Mouse (Mus musculus) E14TG2a.4 (cell line): ENCODE data around the gene Cadm1.
A peak's percentile ranks its signal among the peaks of the same experiment; 100 is the strongest.

Experiments used
- H3K27me3 ChIP-seq: 2 replicates; pipeline ENCODE4 v1.6.1; 2014; ENCODE audit warnings: low read length, control low read depth; ENCODE audit not compliant: insufficient read depth
- H3K36me3 ChIP-seq: 2 replicates; pipeline ENCODE4 v1.6.1; 2014; ENCODE audit warnings: low read length, control low read depth; ENCODE audit not compliant: insufficient read depth
- H3K4me1 ChIP-seq: replicated peaks from 2 replicates; pipeline ENCODE4 v1.6.1; 2014; ENCODE audit warnings: low read depth, low read length, control low read depth
- H3K4me3 ChIP-seq: replicated peaks from 2 replicates; pipeline ENCODE4 v1.5.1; 2014; ENCODE audit warnings: mild to moderate bottlenecking, low read length
- H3K9me3 ChIP-seq: 2 replicates; pipeline ENCODE4 v1.6.1; 2014; ENCODE audit warnings: low read length, control low read depth
- CTCF ChIP-seq: conservative IDR thresholded peaks from 2 replicates; pipeline ENCODE4 v1.5.1; 2014; ENCODE audit warnings: low read length
- NANOG ChIP-seq: IDR thresholded peaks from 2 replicates; pipeline ENCODE4 v1.6.1; 2014; ENCODE audit warnings: borderline replicate concordance, low read length, mixed read lengths
- POU5F1 ChIP-seq: IDR thresholded peaks from 2 replicates; pipeline ENCODE4 v1.6.1; 2014; ENCODE audit warnings: low read length, borderline replicate concordance

Gene Cadm1

DNA sequence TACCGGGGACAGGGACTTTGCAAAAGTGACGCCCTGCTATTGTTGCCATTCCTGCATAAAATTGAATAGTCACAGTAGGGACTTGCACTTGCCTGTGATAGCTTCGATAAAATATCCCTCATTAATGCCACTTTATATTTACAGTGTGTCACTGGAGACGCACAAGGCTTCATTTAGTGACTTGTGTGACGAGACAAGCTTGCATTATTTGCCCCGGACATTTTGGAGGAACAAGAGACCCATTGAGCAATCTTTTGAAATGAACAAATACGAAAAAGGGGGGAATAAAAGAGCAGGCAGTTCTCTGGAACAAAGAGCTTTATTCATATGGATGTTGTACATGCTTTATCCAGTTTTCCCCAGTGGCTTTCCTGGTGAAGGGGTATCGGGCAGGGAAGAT, 3.5 kb downstream of the Cadm1 start:
- peaks cover 25% of the 10 kb centered on the region for H3K27me3 ChIP-seq
- H3K36me3 ChIP-seq = peaks cover 9% of the 10 kb centered on the region
- TF ChIP-seq POU5F1 = no peak
- no peak for TF ChIP-seq CTCF
- no peak for TF ChIP-seq NANOG

DNA sequence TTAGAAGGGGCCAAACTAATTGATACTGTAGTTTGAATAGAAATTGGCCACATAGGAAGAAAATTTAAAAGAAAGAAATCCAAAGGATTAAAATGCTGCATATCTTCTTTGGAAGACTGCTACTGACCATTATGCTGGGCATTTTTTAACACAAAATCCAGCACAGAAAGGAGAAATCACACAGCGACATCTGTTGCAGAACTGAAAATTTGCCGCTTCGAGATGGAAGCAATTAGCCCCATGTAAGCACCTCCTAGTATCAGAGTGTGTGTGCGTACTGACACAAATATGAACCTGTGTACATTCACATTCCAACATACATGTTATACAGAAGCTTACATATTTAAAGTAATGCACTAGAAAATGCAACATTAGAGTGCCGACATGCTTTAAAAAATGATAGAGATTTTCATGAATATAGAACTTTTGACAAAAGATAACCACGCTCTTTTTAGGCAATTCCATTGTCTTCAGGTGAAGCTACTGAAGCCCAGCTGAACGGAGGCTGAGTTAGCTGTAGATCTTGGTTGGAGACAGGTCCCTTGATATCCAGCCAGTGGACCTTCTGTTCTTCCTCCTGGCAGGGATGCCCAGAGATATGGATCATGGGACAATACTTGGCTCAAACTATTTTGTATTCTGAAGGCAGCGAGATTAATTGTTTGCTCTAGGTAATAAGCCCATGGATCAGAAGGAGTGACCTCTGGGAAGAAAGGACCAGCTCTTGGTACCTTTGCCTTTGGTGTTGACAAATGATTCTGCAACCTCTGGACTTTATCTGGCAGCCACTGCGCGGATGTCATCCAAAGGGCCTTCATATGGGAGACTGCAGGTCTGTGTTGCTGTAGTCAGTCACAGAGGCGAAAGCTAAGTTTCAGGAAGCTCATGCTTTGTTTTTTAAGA, 4.9 kb downstream of the Cadm1 start:
- Histone ChIP-seq H3K27me3 (peaks cover 25% of the 10 kb centered on the region), H3K9me3 (no peaks in the 10 kb centered on the region), H3K4me1 (peaks cover 55% of the 10 kb centered on the region), H3K36me3 (peaks cover 16% of the 10 kb centered on the region), H3K4me3 (no peak overlapping the region)
- TF ChIP-seq CTCF = no peak
- no peak for TF ChIP-seq NANOG
- TF ChIP-seq POU5F1 = no peak

More for the DNA sequence above, 3.5 kb downstream of the Cadm1 start:
- H3K4me1 ChIP-seq = peaks cover 50% of the 10 kb centered on the region
- peak overlapping the region; percentile 30; the same call in 1 of the 2 replicates for H3K4me3 ChIP-seq
- H3K9me3 ChIP-seq = no peaks in the 10 kb centered on the region

DNA sequence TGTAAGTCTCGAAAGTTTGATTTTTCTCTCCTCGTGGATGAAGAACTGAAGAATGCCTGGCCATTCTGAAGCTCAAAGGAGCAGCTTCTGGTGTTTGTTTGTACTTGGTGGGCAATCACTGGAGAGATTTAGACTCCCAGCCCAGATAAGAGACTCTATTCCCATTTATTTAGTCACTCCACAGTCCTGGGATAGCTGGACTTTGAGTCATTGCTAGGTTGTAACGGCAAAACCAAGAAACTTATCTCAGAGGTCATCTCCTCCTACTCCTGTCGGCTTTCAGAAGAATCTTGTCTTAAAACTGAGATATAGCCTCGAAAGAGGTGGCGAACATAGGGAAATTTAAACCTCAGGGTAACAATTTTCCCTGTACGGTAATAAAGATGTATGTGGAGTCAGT, 15.3 kb downstream of the Cadm1 start:
- Histone ChIP-seq H3K27me3 (no peaks in the 10 kb centered on the region), H3K4me3 (no peak overlapping the region), H3K36me3 (peaks cover 16% of the 10 kb centered on the region), H3K9me3 (no peaks in the 10 kb centered on the region), H3K4me1 (peaks cover 47% of the 10 kb centered on the region)
- TF ChIP-seq CTCF (no peak), POU5F1 (no peak), NANOG (no peak)

DNA sequence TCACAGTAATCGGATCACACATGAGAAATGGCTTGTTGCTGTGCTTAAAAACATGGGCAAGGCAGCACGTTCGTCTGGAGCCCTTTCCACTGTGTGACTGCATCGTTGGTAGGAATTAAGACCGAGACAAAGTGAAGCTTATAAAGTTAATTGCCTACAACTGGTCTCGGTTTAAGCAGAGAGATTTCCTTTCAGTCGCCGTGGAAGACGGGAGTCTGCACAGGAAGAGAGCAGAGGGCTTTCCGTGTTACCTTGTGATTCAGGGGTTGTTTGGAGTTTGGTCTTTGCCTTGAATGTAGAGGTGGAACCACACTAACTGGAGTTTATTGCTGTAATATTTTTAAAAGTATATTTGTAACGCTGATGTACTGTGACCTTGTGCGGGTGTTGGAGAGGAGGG, 15.7 kb downstream of the Cadm1 start:
- TF ChIP-seq CTCF (no peak), POU5F1 (no peak), NANOG (no peak)
- H3K9me3 ChIP-seq = no peaks in the 10 kb centered on the region
- peaks cover 16% of the 10 kb centered on the region for H3K36me3 ChIP-seq
- H3K4me1 ChIP-seq = peaks cover 47% of the 10 kb centered on the region
- no peak overlapping the region for H3K4me3 ChIP-seq
- no peaks in the 10 kb centered on the region for H3K27me3 ChIP-seq

DNA sequence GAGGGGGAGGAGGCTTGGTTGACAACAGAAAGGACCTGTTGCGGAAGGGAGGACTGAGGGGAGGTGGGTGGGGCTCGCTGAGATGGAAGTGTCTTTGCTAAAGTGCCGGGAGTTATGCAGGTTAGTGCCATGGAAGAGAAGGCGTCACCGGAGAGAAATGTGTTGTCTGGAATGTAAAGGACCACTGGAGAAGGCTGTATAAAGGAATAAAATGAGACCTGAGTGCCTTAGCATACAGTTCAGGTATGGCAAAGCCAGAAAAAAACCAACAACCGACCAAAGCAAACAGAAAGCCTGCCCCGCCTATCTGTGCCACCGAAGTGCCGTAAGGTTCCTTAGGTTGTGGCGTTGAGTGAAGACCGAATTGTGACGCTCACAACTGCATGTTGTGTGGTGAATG, 18.4 kb downstream of the Cadm1 start:
- Histone ChIP-seq H3K4me1 (peaks cover 47% of the 10 kb centered on the region), H3K27me3 (no peaks in the 10 kb centered on the region), H3K36me3 (peaks cover 14% of the 10 kb centered on the region), H3K4me3 (no peak overlapping the region), H3K9me3 (no peaks in the 10 kb centered on the region)
- TF ChIP-seq POU5F1 (no peak), CTCF (no peak), NANOG (no peak)

DNA sequence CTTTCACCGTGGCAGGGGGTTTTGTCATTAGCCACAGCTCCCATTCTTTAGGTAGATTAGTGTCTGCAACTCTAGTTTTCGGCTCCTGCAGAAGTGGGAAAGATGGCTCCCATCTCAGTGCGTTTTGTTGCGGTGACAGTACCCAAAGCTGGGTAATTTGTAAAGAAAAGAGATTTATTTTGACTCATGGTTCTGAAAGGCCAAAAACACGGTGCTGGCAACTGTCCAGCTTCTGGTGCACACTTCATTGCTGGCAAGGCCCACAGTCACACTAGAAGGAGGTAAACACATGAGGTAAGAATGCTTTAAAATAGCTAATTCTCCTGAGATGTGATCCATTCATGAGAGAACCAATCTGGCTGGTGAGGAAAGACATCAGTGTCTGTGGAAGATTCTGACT, 18.9 kb downstream of the Cadm1 start:
- H3K27me3 ChIP-seq = no peaks in the 10 kb centered on the region
- TF ChIP-seq CTCF = no peak
- no peak for TF ChIP-seq POU5F1
- TF ChIP-seq NANOG = no peak
- H3K4me3 ChIP-seq = no peak overlapping the region
- no peaks in the 10 kb centered on the region for H3K9me3 ChIP-seq
- peaks cover 43% of the 10 kb centered on the region for H3K4me1 ChIP-seq
- peaks cover 9% of the 10 kb centered on the region for H3K36me3 ChIP-seq

DNA sequence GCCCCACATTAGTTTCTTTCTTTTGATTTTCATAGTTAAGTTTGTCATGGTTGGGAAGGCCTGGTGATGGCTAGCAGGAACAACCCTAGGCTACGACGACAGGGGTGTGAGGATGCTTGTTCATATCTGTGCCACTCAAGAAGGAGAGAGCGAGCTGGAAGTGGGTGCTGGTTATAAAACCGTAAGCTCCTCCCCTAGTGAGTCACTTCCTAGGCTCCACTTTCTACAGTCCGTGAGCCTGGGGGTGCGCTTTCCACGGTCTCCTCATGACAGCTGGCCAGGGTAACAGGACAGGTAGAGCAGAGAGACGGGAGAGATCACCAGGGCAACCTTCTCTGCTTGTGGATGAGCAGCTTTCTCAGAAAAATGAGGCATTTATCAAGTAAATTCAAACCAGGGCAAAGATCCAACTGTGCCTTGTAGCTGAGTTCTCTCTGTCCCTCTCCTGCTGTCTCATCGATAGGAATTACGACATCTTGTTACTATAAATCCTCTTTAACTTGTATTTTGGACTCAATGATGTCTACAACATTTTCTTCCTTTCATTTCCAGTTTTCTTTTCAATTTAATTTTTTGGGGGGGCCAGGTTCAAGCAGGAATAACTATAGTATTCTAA, 23.1 kb downstream of the Cadm1 start:
- no peaks in the 10 kb centered on the region for H3K9me3 ChIP-seq
- peaks cover 14% of the 10 kb centered on the region for H3K4me1 ChIP-seq
- no peak for TF ChIP-seq NANOG
- no peak for TF ChIP-seq CTCF
- TF ChIP-seq POU5F1 = no peak
- no peaks in the 10 kb centered on the region for H3K27me3 ChIP-seq
- no peaks in the 10 kb centered on the region for H3K36me3 ChIP-seq
- no peak overlapping the region for H3K4me3 ChIP-seq

DNA sequence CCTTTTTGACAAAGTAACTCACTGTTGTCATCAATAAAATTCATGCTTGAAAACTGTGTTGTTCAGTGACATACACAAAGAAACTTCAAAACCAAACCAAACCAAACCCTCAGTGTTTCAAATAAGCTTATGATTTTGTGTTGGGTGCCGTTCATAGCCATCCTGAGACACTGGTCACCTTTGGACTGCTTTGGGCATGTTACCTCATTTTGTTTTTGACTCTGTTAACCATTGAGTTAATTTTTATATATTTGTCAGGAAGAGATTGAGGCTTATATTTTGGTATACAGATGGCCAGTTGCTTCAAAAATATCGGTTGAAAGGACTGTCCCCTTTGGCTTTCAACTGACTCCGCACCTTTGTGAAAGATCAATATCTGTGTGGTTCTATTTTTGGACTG, 30.8 kb downstream of the Cadm1 start:
- H3K4me3 ChIP-seq = no peak overlapping the region
- H3K9me3 ChIP-seq = no peaks in the 10 kb centered on the region
- no peaks in the 10 kb centered on the region for H3K36me3 ChIP-seq
- no peaks in the 10 kb centered on the region for H3K27me3 ChIP-seq
- peaks cover 34% of the 10 kb centered on the region for H3K4me1 ChIP-seq
- TF ChIP-seq CTCF (no peak), NANOG (no peak), POU5F1 (no peak)

DNA sequence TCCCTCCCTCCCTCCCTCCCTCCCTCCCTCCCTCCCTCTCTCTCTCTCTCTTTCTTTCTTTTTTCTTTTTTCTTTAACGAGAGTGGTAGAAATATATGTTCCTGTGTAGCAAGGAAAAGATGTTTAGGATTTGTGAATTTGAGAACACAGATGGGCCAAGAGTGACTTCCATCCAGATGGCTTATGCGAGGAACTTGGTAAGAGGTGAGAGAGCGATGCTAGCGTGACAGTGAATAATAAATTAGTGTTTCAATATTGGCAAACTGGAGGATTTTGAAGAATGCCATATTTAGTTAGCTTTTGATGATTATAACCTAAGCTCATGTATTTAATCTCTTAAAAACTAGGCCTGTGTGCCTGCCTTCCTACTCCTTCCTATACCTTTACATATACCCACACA, 31.6 kb downstream of the Cadm1 start:
- Histone ChIP-seq H3K4me3 (no peak overlapping the region), H3K27me3 (no peaks in the 10 kb centered on the region), H3K9me3 (no peaks in the 10 kb centered on the region), H3K4me1 (peaks cover 34% of the 10 kb centered on the region), H3K36me3 (no peaks in the 10 kb centered on the region)
- TF ChIP-seq CTCF (no peak), POU5F1 (no peak), NANOG (no peak)
